Mouse (Mus musculus) spleen, adult 2 months (tissue): ENCODE data around the gene Zfp410.

Experiments
- CTCF ChIP-seq: fragments of 200-500 bp; IDR thresholded peaks from 2 replicates; pipeline ENCODE4 v1.5.1; 2011; ENCODE audit warnings: mild to moderate bottlenecking, inconsistent platforms; ENCODE audit not compliant: insufficient read depth, insufficient read length, insufficient replicate concordance; ENCODE audit errors: extremely low read depth
- POLR2A ChIP-seq: fragments of 200-500 bp; IDR thresholded peaks from 2 replicates; pipeline ENCODE4 v1.6.1; 2011; ENCODE audit warnings: low read depth, low read length, inconsistent platforms

GRCm38 (mm10) chr12:84273366-84273765 is 43.3 kb upstream of the Zfp410 start:
- no peak for TF ChIP-seq CTCF
- TF ChIP-seq POLR2A, result no peak
